Mouse (Mus musculus) lung, embryonic 16.5 days (tissue): ENCODE results near the gene Gys1. TPM values are rescaled to one million over a fixed set of nuclear protein-coding genes. Genes with fewer than 3 reads are reported as not detected.
A peak's percentile ranks its signal among the peaks of the same experiment; 100 is the strongest.

Experiments
- ATAC-seq: fragments of 200-750 bp; cut with Nextera tagmentation; 2 replicates; pipeline ENCODE4 v1.8.0; 2017; ENCODE audit warnings: low read depth, mild to moderate bottlenecking, moderate library complexity
- H3K27ac ChIP-seq: fragments of 300-500 bp; sonication (generic); 2 replicates; pipeline ENCODE4 v1.5.1; 2014; ENCODE audit warnings: mild to moderate bottlenecking, control low read depth, low read length
- H3K27me3 ChIP-seq: fragments of 300-500 bp; sonication (generic); 2 replicates; pipeline ENCODE4 v1.6.1; 2014; ENCODE audit warnings: low read depth, low read length, mixed read lengths; ENCODE audit not compliant: control insufficient read depth, insufficient read depth
- H3K36me3 ChIP-seq: fragments of 300-500 bp; sonication (generic); 2 replicates; pipeline ENCODE4 v1.6.1; 2014; ENCODE audit warnings: low read length; ENCODE audit not compliant: control insufficient read depth, insufficient read depth
- H3K4me1 ChIP-seq: fragments of 300-500 bp; sonication (generic); replicated peaks from 2 replicates; pipeline ENCODE4 v1.6.1; 2014; ENCODE audit warnings: low read length, mixed read lengths; ENCODE audit not compliant: control insufficient read depth, insufficient read depth
- H3K4me2 ChIP-seq: fragments of 300-500 bp; sonication (generic); 2 replicates; pipeline ENCODE4 v1.6.1; 2014; ENCODE audit warnings: low read depth, low read length, control low read depth
- H3K4me3 ChIP-seq: fragments of 300-500 bp; sonication (generic); 2 replicates; pipeline ENCODE4 v1.5.1; 2014; ENCODE audit warnings: mild to moderate bottlenecking, low read length, control low read depth
- H3K9ac ChIP-seq: fragments of 300-500 bp; sonication (generic); 2 replicates; pipeline ENCODE4 v1.6.1; 2014; ENCODE audit warnings: low read length, control low read depth
- H3K9me3 ChIP-seq: fragments of 300-500 bp; sonication (generic); 2 replicates; pipeline ENCODE4 v1.6.1; 2016; ENCODE audit warnings: low read length; ENCODE audit not compliant: control insufficient read depth
- WGBS: fragments of 180-500 bp; shearing (Covaris S2); extraction: QIAGEN DNeasy Blood & Tissue Kit; methylation state at CpG from one replicate; pipeline ENCODE4 v1.1.7; 2014; 5-methylcytosine and 5-hydroxymethylcytosine counted together
- polyA plus RNA-seq: library from polyadenylated mRNA; unstranded; fragments of >200 nt; fragmentation: Nextera tagmentation; extraction: Ambion mirVana; gene quantifications from 2 replicates; pipeline ENCODE4 v1.2.1, GENCODE M21; 2015

The Gys1 gene
- polyA plus RNA-seq, 1 experiment from 2014 or later, result 53.8 TPM

DNA sequence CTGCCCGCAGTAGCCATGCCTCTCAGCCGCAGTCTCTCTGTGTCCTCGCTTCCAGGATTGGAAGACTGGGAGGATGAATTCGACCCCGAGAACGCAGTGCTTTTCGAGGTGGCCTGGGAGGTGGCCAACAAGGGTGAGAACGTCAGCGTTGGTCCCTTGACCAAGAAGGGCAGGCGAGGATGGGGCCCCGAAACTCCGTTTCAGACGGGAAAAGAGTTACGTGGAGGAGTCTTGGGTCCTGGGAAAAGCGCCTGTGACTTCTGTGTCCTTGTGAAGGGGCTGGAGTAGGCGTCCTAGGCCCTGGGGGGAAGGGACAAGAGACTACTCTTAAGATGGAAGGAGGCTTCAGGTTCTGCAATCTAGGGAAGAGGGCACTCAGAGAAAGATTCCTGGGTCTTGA is 394 bp downstream of the Gys1 start:
- 1% methylated on average over 16 of the region's 16 CpGs for WGBS
- Histone ChIP-seq H3K27ac (peak overlapping the region; percentile 92), H3K4me1 (peaks cover 33% of the 10 kb centered on the region), H3K9me3 (no peaks in the 10 kb centered on the region), H3K27me3 (no peaks in the 10 kb centered on the region), H3K9ac (peak overlapping the region; percentile 89), H3K4me3 (peak overlapping the region; percentile 69), H3K4me2 (peak overlapping the region; percentile 75), H3K36me3 (peaks cover 10% of the 10 kb centered on the region)
- ATAC-seq, result no peak

- no peaks in the 10 kb centered on the region for H3K9me3 ChIP-seq
- peaks cover 33% of the 10 kb centered on the region for H3K4me1 ChIP-seq
- H3K27me3 ChIP-seq, result no peaks in the 10 kb centered on the region
- peaks cover 14% of the 10 kb centered on the region for H3K36me3 ChIP-seq
- WGBS, result 79% methylated on average over 5 of the region's 5 CpGs
- H3K4me2 ChIP-seq, result peak overlapping the region; percentile 75
- ATAC-seq, result no peak
- H3K9ac ChIP-seq, result peak overlapping the region; percentile 26; the same call in 1 of the 2 replicates
- no peak overlapping the region for H3K27ac ChIP-seq
- no peak overlapping the region for H3K4me3 ChIP-seq
Observed at GRCm38 (mm10) chr7:45436444-45436843, 1.8 kb downstream of the Gys1 start.

- 48% methylated on average over 6 of the region's 6 CpGs for WGBS
- Histone ChIP-seq H3K4me1 (peaks cover 33% of the 10 kb centered on the region), H3K9ac (peak overlapping the region; percentile 35), H3K9me3 (no peaks in the 10 kb centered on the region), H3K36me3 (peaks cover 11% of the 10 kb centered on the region), H3K4me2 (peak overlapping the region; percentile 16), H3K27ac (no peak overlapping the region), H3K4me3 (no peak overlapping the region), H3K27me3 (no peaks in the 10 kb centered on the region)
- no peak for ATAC-seq
Observed at GRCm38 (mm10) chr7:45437046-45437445, 2.4 kb downstream of the Gys1 start.

DNA sequence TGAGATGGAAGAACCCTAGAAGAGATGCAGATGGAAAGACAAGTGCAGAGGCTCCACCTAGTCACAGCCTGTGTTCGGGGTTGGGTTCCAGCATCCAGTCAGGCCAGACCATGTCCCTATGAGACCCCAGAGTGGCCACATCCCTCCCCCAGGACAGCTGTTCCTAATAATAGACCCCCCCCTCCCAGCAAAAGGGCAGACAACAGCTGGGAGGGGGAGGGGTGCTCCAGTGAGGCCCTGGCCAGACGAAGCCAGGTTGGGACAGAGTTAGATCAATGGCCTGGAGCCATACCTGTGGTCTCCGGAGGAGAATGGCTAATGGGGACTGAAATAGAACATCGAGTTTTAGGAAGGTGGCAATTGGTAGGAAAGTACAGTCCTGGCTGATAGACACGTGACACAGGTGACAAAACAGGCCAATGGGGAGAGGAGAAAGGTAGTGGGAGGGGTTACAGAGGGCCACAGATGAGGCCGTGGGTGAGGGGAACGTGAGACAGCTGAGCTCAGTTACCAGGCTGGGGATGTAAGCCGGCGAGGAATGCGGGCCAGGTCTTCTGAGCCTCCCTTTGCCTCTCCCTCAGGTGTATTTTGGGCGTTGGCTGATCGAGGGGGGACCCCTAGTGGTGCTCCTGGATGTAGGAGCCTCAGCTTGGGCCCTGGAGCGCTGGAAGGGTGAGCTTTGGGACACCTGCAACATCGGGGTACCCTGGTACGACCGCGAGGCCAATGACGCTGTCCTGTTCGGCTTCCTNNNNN is 3.1 kb downstream of the Gys1 start, which contains the start of gene Ruvbl2:
Gene Ruvbl2, minus strand, starts transcription at position 576 of the 756 bp plus-strand sequence.
- H3K4me1 ChIP-seq, result peaks cover 33% of the 10 kb centered on the region
- H3K27me3 ChIP-seq, result no peaks in the 10 kb centered on the region
- no peak within 1 kb of the TSS for H3K4me3 ChIP-seq
- ATAC-seq, result no peak
- H3K4me2 ChIP-seq, result peak within 1 kb of the TSS; percentile 18
- peak within 1 kb of the TSS; percentile 35 for H3K9ac ChIP-seq
- H3K27ac ChIP-seq, result no peak within 1 kb of the TSS
- peaks cover 11% of the 10 kb centered on the region for H3K36me3 ChIP-seq
- 22% methylated on average over 19 of the region's 19 CpGs for whole genome bisulfite sequencing
- H3K9me3 ChIP-seq, result no peaks in the 10 kb centered on the region

DNA sequence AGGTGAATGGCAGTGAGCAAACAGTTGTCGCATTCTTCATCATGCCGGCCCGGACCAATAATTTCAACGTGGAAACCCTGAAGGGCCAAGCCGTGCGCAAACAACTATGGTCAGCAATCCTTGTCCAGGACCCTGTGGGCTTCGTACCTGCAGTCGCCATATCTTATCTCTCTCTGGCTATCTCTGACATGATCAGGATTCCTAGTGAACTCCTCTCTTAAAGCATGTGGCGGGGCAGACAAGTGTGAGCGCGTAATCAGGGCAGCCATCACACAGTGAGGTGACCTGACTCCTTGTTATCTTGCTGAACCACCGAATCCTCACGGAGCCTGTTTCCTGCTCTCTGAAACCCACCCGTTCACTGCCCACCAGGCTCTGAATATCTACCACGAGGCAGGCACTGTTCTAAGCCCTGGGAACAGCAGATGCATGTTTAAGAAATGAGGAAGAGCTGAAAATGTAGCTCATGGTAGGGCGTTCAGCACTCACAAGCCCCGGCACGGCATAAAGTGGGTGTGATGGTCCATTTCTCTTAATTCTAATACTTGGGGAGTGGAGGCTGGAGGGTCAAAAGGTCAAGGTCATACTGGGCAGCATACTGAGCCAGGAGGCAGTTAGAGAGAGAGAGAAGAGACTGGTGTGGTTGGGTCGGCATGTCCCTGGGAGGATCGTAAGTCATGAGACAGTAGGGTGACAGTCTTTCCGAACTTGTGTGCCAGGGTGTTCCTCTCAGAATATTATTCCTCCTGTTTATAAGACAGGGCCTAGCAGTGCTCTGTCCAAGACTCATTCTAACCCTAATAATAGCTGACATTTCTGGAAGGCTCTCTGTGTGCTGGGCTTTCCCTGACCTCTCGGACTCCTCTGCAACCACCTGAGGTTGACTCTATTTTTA is 9.1 kb downstream of the Gys1 start:
- H3K27me3 ChIP-seq, result no peaks in the 10 kb centered on the region
- no peak overlapping the region for H3K4me3 ChIP-seq
- no peak overlapping the region for H3K9ac ChIP-seq
- H3K4me2 ChIP-seq, result no peak overlapping the region
- H3K27ac ChIP-seq, result no peak overlapping the region
- WGBS, result 67% methylated on average over 22 of the region's 22 CpGs
- H3K9me3 ChIP-seq, result no peaks in the 10 kb centered on the region
- ATAC-seq, result no peak
- H3K4me1 ChIP-seq, result no peaks in the 10 kb centered on the region; the same call in 1 of the 2 replicates
- H3K36me3 ChIP-seq, result peaks cover 43% of the 10 kb centered on the region

DNA sequence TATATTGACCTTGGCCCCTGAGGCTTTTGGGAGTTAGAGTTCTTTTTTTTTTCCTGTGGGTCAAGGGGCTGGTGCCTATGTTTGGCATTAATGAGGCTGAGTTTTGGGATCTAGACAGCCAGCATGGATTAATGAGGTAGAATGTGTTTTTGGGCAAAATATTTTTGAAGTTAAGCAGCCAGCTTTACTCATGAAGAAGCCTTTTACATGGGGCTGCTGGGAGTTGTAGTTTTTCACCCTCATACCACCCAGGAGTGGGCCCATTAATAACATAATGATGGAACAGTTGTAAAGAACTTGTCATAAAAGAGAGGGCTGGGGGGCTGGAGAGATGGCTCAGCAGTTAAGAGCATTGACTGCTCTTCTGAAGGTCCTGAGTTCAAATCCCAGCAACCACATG is 11.9 kb downstream of the Gys1 start:
- Histone ChIP-seq H3K4me1 (no peaks in the 10 kb centered on the region; the same call in 1 of the 2 replicates), H3K36me3 (peaks cover 39% of the 10 kb centered on the region)
- ATAC-seq, result no peak

DNA sequence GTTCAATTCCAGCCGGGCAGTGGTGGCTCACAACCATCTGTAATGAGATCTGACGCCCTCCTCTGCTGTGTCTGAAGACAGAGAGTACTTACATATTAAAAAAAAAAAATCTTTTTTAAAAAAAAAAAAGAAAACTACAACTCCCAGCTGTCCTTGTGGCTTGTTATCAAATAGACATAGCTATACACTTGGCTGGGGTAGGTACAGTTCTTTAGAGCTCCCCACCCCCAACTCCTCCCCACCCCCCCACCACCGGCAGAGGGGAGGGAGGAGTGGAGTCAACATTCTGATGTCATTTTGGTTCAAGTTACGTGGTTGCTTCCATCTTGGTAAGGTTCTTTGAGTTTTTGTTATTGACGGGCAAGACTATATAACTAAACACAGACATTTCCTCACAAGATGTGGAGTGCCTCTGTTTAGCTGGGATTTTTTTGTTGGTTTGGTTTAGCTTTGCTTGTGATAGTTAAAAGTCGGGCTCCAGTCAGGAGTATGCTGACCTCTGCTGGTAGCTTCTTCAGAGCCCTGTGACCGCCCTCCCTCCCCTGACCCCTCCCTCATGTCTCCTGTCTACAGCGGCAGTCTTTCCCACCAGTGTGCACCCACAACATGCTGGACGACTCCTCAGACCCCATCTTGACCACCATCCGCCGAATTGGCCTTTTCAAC is 12.8 kb downstream of the Gys1 start:
- 30% methylated on average over 11 of the region's 11 CpGs for WGBS
- no peak overlapping the region for H3K27ac ChIP-seq
- H3K27me3 ChIP-seq, result no peaks in the 10 kb centered on the region
- H3K36me3 ChIP-seq, result peaks cover 44% of the 10 kb centered on the region
- H3K4me3 ChIP-seq, result no peak overlapping the region
- peak; percentile 41; the same call in 1 of the 2 replicates for ATAC-seq
- H3K9ac ChIP-seq, result no peak overlapping the region
- no peaks in the 10 kb centered on the region for H3K9me3 ChIP-seq
- H3K4me2 ChIP-seq, result no peak overlapping the region
- H3K4me1 ChIP-seq, result no peaks in the 10 kb centered on the region; the same call in 1 of the 2 replicates

More for the DNA sequence above, 11.9 kb downstream of the Gys1 start:
- Histone ChIP-seq H3K4me3 (no peak overlapping the region), H3K27me3 (no peaks in the 10 kb centered on the region), H3K4me2 (no peak overlapping the region), H3K9me3 (no peaks in the 10 kb centered on the region), H3K27ac (no peak overlapping the region), H3K9ac (no peak overlapping the region)

- H3K9ac ChIP-seq, result no peak overlapping the region
- no peaks in the 10 kb centered on the region for H3K27me3 ChIP-seq
- no peak overlapping the region for H3K27ac ChIP-seq
- peaks cover 40% of the 10 kb centered on the region for H3K36me3 ChIP-seq
- H3K9me3 ChIP-seq, result no peaks in the 10 kb centered on the region
- no peaks in the 10 kb centered on the region; the same call in 1 of the 2 replicates for H3K4me1 ChIP-seq
- H3K4me3 ChIP-seq, result no peak overlapping the region
- no peak for ATAC-seq
- no peak overlapping the region for H3K4me2 ChIP-seq
- 83% methylated on average over 1 of the region's 1 CpGs for WGBS
Observed at GRCm38 (mm10) chr7:45449974-45450373, 15.3 kb downstream of the Gys1 start.
